Mouse (Mus musculus) G1E (cell line): ENCODE results near the gene Klf12. TPM values are rescaled to one million over a fixed set of nuclear protein-coding genes. Genes with fewer than 3 reads are reported as not detected.

ENCODE experiments used
- ATAC-seq: 2 replicates; pipeline ENCODE4 v1.8.0; 2016; ENCODE audit warnings: mild to moderate bottlenecking; ENCODE audit not compliant: insufficient number of reproducible peaks, poor library complexity, low FRiP score, severe bottlenecking; ENCODE audit errors: extremely low read depth
- DNase-seq: peaks from one replicate; pipeline ENCODE4 v3.0.0; 2012; ENCODE audit warnings: low spot score
- H3K27me3 ChIP-seq: 2 replicates; pipeline ENCODE4 v1.6.1; 2012; ENCODE audit warnings: mild to moderate bottlenecking, low read length, inconsistent platforms; ENCODE audit not compliant: insufficient read depth
- H3K36me3 ChIP-seq: replicated peaks from 2 replicates; pipeline ENCODE3; 2012; ENCODE audit warnings: mild to moderate bottlenecking, inconsistent platforms
- H3K4me1 ChIP-seq: 2 replicates; pipeline ENCODE4 v1.6.1; 2012; ENCODE audit warnings: low read depth, low read length, inconsistent platforms, mixed read lengths; ENCODE audit not compliant: insufficient read depth
- H3K4me3 ChIP-seq: 2 replicates; pipeline ENCODE4 v1.5.1; 2012; ENCODE audit warnings: low read depth, mild to moderate bottlenecking, inconsistent platforms, low read length, moderate library complexity, mixed read lengths
- H3K9me3 ChIP-seq: replicated peaks from 2 replicates; pipeline ENCODE4 v1.6.1; 2012; ENCODE audit warnings: inconsistent platforms
- CTCF ChIP-seq: IDR thresholded peaks from 2 replicates; pipeline ENCODE4 v1.5.1; 2012; ENCODE audit warnings: low read depth, low read length, inconsistent platforms, mixed read lengths
- GATA1 ChIP-seq: IDR thresholded peaks from 2 replicates; pipeline ENCODE4 v1.6.1; 2012; ENCODE audit warnings: borderline replicate concordance, low read length, inconsistent platforms, mixed read lengths
- GATA2 ChIP-seq: IDR thresholded peaks from 2 replicates; pipeline ENCODE4 v1.6.1; 2012; ENCODE audit warnings: low read depth, low read length, inconsistent platforms, borderline replicate concordance
- POLR2AphosphoS5 ChIP-seq: IDR thresholded peaks from 2 replicates; pipeline ENCODE4 v1.6.1; 2012; ENCODE audit warnings: low read depth, low read length, inconsistent platforms; ENCODE audit not compliant: insufficient replicate concordance
- TAL1 ChIP-seq: conservative IDR thresholded peaks from 2 replicates; pipeline ENCODE4 v1.6.1; 2012; ENCODE audit warnings: low read depth, low read length, inconsistent platforms, mixed read lengths
- polyA plus RNA-seq: library from polyadenylated mRNA; stranded (reverse); fragments of >175 nt; gene quantifications from 2 replicates; pipeline ENCODE4 v1.2.3, GENCODE M21; 2012
- total RNA-seq, 2 experiments: library from RNA; stranded (forward) in 1 of 2; stranded (reverse) in 1 of 2; fragments of 200-1000 nt in 1 of 2; fragments of >200 nt in 1 of 2; fragmentation: Nextera tagmentation in 1 of 2; gene quantifications; 2 replicates each; pipeline ENCODE4 v1.2.3; 2014 to 2017

Klf12 gene
- total and polyA plus RNA-seq, 3 experiments, result 0.27 TPM; not detected in 2

DNA sequence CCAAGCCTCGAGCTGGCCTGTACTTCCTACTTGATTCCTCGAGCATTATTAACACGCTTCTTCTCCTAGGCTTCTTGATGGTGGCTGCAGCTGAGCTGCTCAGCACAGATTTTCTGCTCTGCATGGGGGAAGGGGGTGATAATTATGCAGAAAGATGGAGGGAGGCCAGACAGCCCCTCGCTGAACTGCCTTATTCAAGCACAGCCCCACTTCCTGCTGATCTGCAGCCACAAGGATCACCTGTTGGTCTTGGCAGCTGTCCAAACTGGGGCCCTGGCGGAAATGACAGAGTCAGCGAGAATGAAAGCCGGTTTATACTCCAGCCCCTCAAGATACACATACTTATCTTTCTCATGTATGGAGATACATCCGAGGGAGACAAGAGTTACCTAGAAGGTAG lies 341.3 kb downstream of the Klf12 start:
- Histone ChIP-seq H3K27me3 (no peaks in the 10 kb centered on the region), H3K4me1 (no peaks in the 10 kb centered on the region), H3K36me3 (no peaks in the 10 kb centered on the region), H3K4me3 (no peak overlapping the region), H3K9me3 (peaks cover 53% of the 10 kb centered on the region)
- TF ChIP-seq TAL1, result no peak
- TF ChIP-seq POLR2AphosphoS5, result no peak
- TF ChIP-seq GATA2, result no peak
- no peak for TF ChIP-seq GATA1
- TF ChIP-seq CTCF, result no peak
- no peak for ATAC-seq
- no peak for DNase-seq

GRCm38 (mm10) chr14:99933456-99933855 lies 351.0 kb downstream of the Klf12 start:
- no peak for DNase-seq
- Histone ChIP-seq H3K4me3 (no peak overlapping the region), H3K27me3 (no peaks in the 10 kb centered on the region), H3K4me1 (no peaks in the 10 kb centered on the region), H3K9me3 (peaks cover 40% of the 10 kb centered on the region), H3K36me3 (no peaks in the 10 kb centered on the region)
- TF ChIP-seq TAL1, result no peak
- no peak for TF ChIP-seq GATA1
- no peak for TF ChIP-seq POLR2AphosphoS5
- TF ChIP-seq GATA2, result no peak
- no peak for TF ChIP-seq CTCF
- ATAC-seq, result no peak

DNA sequence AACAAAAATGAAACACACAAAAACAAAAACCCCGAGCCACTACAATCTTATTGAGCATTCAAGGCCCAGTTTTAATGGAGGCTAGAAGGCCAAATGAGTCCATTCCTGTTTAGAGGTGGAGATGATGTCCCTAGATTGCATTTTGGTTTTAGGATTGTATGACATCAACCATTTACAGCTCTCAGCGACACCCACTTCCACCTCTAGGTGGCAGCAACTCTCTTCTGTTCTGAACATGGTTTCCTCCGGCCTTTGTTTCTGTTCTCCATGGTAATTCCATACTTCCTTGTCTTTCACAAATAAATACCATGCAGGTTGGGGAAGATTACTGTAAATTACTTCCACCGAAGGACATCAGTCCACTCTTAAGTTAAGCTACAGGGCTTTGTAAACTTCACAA lies 352.6 kb downstream of the Klf12 start:
- DNase-seq (no peak), ATAC-seq (no peak)
- Histone ChIP-seq H3K9me3 (peaks cover 43% of the 10 kb centered on the region), H3K4me1 (no peaks in the 10 kb centered on the region), H3K27me3 (no peaks in the 10 kb centered on the region), H3K36me3 (no peaks in the 10 kb centered on the region), H3K4me3 (no peak overlapping the region)
- TF ChIP-seq TAL1 (no peak), GATA2 (no peak), POLR2AphosphoS5 (no peak), CTCF (no peak), GATA1 (no peak)

DNA sequence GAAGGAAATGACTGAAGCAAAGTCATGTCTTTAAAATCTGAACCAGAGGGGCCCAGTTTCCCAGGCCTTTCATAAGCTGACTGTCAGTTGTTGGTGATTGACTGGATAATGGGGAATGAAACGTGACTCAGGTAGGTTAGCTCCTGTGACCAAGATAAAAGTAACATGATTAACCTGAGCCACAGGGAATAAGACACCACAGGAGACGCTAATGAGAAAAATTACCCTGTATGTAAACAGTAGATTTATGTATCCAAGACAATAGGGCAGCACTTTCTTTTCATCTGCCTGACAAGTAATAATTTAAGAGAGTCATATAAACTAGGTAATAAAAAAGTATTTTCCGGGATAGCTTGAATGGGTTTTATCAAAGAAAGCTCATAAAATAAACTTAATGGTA lies 372.6 kb downstream of the Klf12 start:
- no peaks in the 10 kb centered on the region for H3K27me3 ChIP-seq
- no peak overlapping the region for H3K4me3 ChIP-seq
- no peak for TF ChIP-seq GATA1
- TF ChIP-seq CTCF, result no peak
- no peak for TF ChIP-seq GATA2
- TF ChIP-seq POLR2AphosphoS5, result no peak
- no peak for TF ChIP-seq TAL1
- DNase-seq (no peak), ATAC-seq (no peak)
- H3K4me1 ChIP-seq, result no peaks in the 10 kb centered on the region
- no peaks in the 10 kb centered on the region for H3K36me3 ChIP-seq
- peaks cover 38% of the 10 kb centered on the region for H3K9me3 ChIP-seq

DNA sequence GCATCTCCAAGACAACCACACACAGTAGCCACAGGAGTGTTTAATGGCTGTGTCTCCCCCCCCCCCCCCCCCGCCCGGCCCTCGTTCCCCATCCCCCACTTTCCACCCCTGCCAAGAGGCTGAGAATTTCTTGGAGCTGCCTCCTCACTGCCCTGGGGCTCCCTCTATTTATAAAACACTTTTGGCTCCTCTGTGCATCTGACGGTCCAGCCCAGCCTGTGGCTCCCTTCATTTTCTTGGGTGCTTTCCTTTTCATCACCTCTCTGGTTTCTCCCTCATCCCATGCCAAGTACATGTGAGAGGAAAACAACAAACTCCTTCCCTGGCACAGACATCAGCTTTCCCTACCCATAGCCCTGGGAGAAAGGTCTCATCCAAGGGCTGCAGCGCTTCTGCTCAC lies 373.6 kb downstream of the Klf12 start:
- peaks cover 37% of the 10 kb centered on the region for H3K9me3 ChIP-seq
- no peaks in the 10 kb centered on the region for H3K36me3 ChIP-seq
- no peaks in the 10 kb centered on the region for H3K27me3 ChIP-seq
- no peak overlapping the region for H3K4me3 ChIP-seq
- DNase-seq, result no peak
- no peaks in the 10 kb centered on the region for H3K4me1 ChIP-seq
- ATAC-seq, result no peak
- no peak for TF ChIP-seq TAL1
- TF ChIP-seq GATA2, result no peak
- TF ChIP-seq POLR2AphosphoS5, result no peak
- no peak for TF ChIP-seq CTCF
- TF ChIP-seq GATA1, result no peak

GRCm38 (mm10) chr14:99900902-99901301 lies 383.6 kb downstream of the Klf12 start:
- Histone ChIP-seq H3K4me3 (no peak overlapping the region), H3K36me3 (no peaks in the 10 kb centered on the region), H3K27me3 (no peaks in the 10 kb centered on the region), H3K9me3 (peaks cover 52% of the 10 kb centered on the region), H3K4me1 (no peaks in the 10 kb centered on the region)
- no peak for ATAC-seq
- no peak for DNase-seq
- no peak for TF ChIP-seq POLR2AphosphoS5

- peaks cover 38% of the 10 kb centered on the region for H3K9me3 ChIP-seq
- H3K36me3 ChIP-seq, result no peaks in the 10 kb centered on the region
- no peaks in the 10 kb centered on the region for H3K27me3 ChIP-seq
- no peak for TF ChIP-seq CTCF
- no peak for TF ChIP-seq POLR2AphosphoS5
- TF ChIP-seq GATA2, result no peak
- TF ChIP-seq TAL1, result no peak
- TF ChIP-seq GATA1, result no peak
- no peak for ATAC-seq
- H3K4me1 ChIP-seq, result no peaks in the 10 kb centered on the region
- no peak overlapping the region for H3K4me3 ChIP-seq
- no peak for DNase-seq
Measured at GRCm38 (mm10) chr14:99898861-99899260, 385.6 kb downstream of the Klf12 start.
